Mouse (Mus musculus): ENCODE results near the gene Myoz1. TPM values are rescaled to one million over a fixed set of nuclear protein-coding genes. Genes with fewer than 3 reads are reported as not detected.
A peak's percentile ranks its signal among the peaks of the same experiment; 100 is the strongest.

Myoz1 gene
- total and polyA plus RNA-seq, 2 experiments = 0.46 TPM; not detected in 1

DNA sequence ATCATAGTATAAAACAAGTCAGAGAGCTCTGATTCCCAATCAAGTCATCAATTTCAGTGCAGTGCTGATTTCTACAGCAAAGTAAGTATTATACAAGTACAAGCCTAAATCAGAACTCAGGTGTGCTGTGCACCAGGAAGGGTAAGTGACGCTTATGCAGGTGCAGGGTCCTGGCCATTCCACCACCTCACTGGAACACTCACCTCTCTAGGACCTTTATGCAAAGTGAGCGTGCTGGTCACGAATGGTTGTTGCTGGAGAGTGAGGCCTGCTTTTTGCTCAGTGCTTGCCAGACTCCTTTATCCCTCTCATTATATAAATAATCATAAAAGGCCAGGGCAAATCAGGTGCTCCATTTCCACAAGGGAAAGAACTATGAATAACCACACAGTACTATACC lies 44.0 kb upstream of the Myoz1 start:
- Histone ChIP-seq H3K9ac (ENCODE audit: low read depth, low read length) (no peak overlapping the region), H3K79me2 (ENCODE audit: control insufficient read depth, insufficient read depth, low read length) (peaks cover 21% of the 10 kb centered on the region; the same call in 1 of the 2 replicates), H3K4me3 (ENCODE audit: insufficient read depth, low read depth, low read length) (no peak overlapping the region), H3K4me1 (ENCODE audit: control insufficient read depth, insufficient read depth, low read length) (peaks cover 5% of the 10 kb centered on the region), H3K27ac (replicated peaks; ENCODE audit: insufficient read depth, low read depth, low read length) (no peak overlapping the region), H3K27me3 (ENCODE audit: control insufficient read depth, insufficient read depth, low read length) (no peaks in the 10 kb centered on the region), H3K36me3 (ENCODE audit: control insufficient read depth, insufficient read depth, low read length) (peaks cover 17% of the 10 kb centered on the region; the same call in 1 of the 2 replicates)
- DNase-seq (ENCODE audit: extremely low read depth, low read depth, low spot score) = no peak
- TF ChIP-seq CTCF (IDR thresholded peaks at IDR 0.05; ENCODE audit: low read depth, low read length) (no peak), POLR2A (IDR thresholded peaks at IDR 0.05; ENCODE audit: extremely low read depth, insufficient read depth, low read length) (no peak)
- WGBS = 82% methylated on average over 3 of the region's 3 CpGs

- Histone ChIP-seq H3K4me1 (ENCODE audit: control insufficient read depth, insufficient read depth, low read length) (peaks cover 5% of the 10 kb centered on the region), H3K27ac (replicated peaks; ENCODE audit: insufficient read depth, low read depth, low read length) (no peak overlapping the region), H3K4me3 (ENCODE audit: insufficient read depth, low read depth, low read length) (no peak overlapping the region), H3K36me3 (ENCODE audit: control insufficient read depth, insufficient read depth, low read length) (peaks cover 22% of the 10 kb centered on the region; the same call in 1 of the 2 replicates), H3K79me2 (ENCODE audit: control insufficient read depth, insufficient read depth, low read length) (peaks cover 26% of the 10 kb centered on the region; the same call in 1 of the 2 replicates), H3K27me3 (ENCODE audit: control insufficient read depth, insufficient read depth, low read length) (no peaks in the 10 kb centered on the region), H3K9ac (ENCODE audit: low read depth, low read length) (no peak overlapping the region)
- no peak for TF ChIP-seq POLR2A (IDR thresholded peaks at IDR 0.05; ENCODE audit: extremely low read depth, insufficient read depth, low read length)
- TF ChIP-seq CTCF (IDR thresholded peaks at IDR 0.05; ENCODE audit: low read depth, low read length) = no peak
- WGBS = 67% methylated on average over 2 of the region's 2 CpGs
- DNase-seq (ENCODE audit: extremely low read depth, low read depth, low spot score) = no peak
Observed at GRCm38 (mm10) chr14:20698515-20698914, 42.2 kb upstream of the Myoz1 start.

DNA sequence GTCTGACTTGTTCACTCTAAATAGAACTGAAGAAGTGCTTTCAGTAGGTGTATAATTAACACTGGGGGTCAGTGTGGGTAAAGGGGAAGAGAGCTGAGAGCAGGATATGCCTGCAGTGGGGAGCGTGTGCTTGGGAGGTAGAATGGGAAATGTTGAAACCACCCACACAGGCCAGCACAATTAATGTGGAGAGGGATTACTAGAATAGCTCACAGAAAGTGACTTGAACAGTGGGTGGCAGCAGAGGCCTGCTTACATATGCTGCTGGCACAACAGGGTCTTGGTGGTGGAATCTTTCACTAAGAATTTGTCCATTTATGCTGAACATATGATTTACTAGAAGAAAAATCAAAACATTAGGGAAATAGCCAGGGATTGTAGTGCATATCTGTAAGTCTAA lies 40.6 kb upstream of the Myoz1 start:
- WGBS = 54% methylated on average over 1 of the region's 1 CpGs
- H3K27ac ChIP-seq (replicated peaks; ENCODE audit: insufficient read depth, low read depth, low read length) = no peak overlapping the region
- H3K79me2 ChIP-seq (ENCODE audit: control insufficient read depth, insufficient read depth, low read length) = peaks cover 26% of the 10 kb centered on the region; the same call in 1 of the 2 replicates
- no peaks in the 10 kb centered on the region for H3K27me3 ChIP-seq (ENCODE audit: control insufficient read depth, insufficient read depth, low read length)
- no peak overlapping the region for H3K4me3 ChIP-seq (ENCODE audit: insufficient read depth, low read depth, low read length)
- H3K36me3 ChIP-seq (ENCODE audit: control insufficient read depth, insufficient read depth, low read length) = peaks cover 36% of the 10 kb centered on the region
- DNase-seq (ENCODE audit: extremely low read depth, low read depth, low spot score) = no peak
- peak; percentile 22; the same call in 1 of the 2 replicates for TF ChIP-seq CTCF (IDR thresholded peaks at IDR 0.05; ENCODE audit: low read depth, low read length)
- no peak for TF ChIP-seq POLR2A (IDR thresholded peaks at IDR 0.05; ENCODE audit: extremely low read depth, insufficient read depth, low read length)
- no peak overlapping the region for H3K9ac ChIP-seq (ENCODE audit: low read depth, low read length)
- H3K4me1 ChIP-seq (ENCODE audit: control insufficient read depth, insufficient read depth, low read length) = peaks cover 5% of the 10 kb centered on the region

GRCm38 (mm10) chr14:20695761-20696520 lies 39.6 kb upstream of the Myoz1 start:
- H3K4me3 ChIP-seq (ENCODE audit: insufficient read depth, low read depth, low read length) = peak overlapping the region; percentile 69
- peaks cover 22% of the 10 kb centered on the region; the same call in 1 of the 2 replicates for H3K79me2 ChIP-seq (ENCODE audit: control insufficient read depth, insufficient read depth, low read length)
- peaks cover 2% of the 10 kb centered on the region for H3K4me1 ChIP-seq (ENCODE audit: control insufficient read depth, insufficient read depth, low read length)
- no peaks in the 10 kb centered on the region for H3K27me3 ChIP-seq (ENCODE audit: control insufficient read depth, insufficient read depth, low read length)
- H3K36me3 ChIP-seq (ENCODE audit: control insufficient read depth, insufficient read depth, low read length) = peaks cover 44% of the 10 kb centered on the region
- no peak for TF ChIP-seq CTCF (IDR thresholded peaks at IDR 0.05; ENCODE audit: low read depth, low read length)
- no peak for TF ChIP-seq POLR2A (IDR thresholded peaks at IDR 0.05; ENCODE audit: extremely low read depth, insufficient read depth, low read length)
- 66% methylated on average over 27 of the region's 27 CpGs for WGBS
- no peak overlapping the region for H3K27ac ChIP-seq (replicated peaks; ENCODE audit: insufficient read depth, low read depth, low read length)
- peak overlapping the region; percentile 23; the same call in 1 of the 2 replicates for H3K9ac ChIP-seq (ENCODE audit: low read depth, low read length)
- no peak for DNase-seq (ENCODE audit: extremely low read depth, low read depth, low spot score)

GRCm38 (mm10) chr14:20694884-20695760 lies 38.8 kb upstream of the Myoz1 start, which contains the start of gene Fut11:
Fut11 (plus strand) TSS chr14:20694968.
- no peaks in the 10 kb centered on the region for H3K27me3 ChIP-seq (ENCODE audit: control insufficient read depth, insufficient read depth, low read length)
- peak within 1 kb of the TSS; percentile 69 for H3K4me3 ChIP-seq (ENCODE audit: insufficient read depth, low read depth, low read length)
- no peak for TF ChIP-seq CTCF (IDR thresholded peaks at IDR 0.05; ENCODE audit: low read depth, low read length)
- peak; percentile 43; the same call in 1 of the 2 replicates for TF ChIP-seq POLR2A (IDR thresholded peaks at IDR 0.05; ENCODE audit: extremely low read depth, insufficient read depth, low read length)
- WGBS = 59% methylated on average over 111 of the region's 111 CpGs
- H3K36me3 ChIP-seq (ENCODE audit: control insufficient read depth, insufficient read depth, low read length) = peaks cover 49% of the 10 kb centered on the region
- H3K27ac ChIP-seq (replicated peaks; ENCODE audit: insufficient read depth, low read depth, low read length) = peak within 1 kb of the TSS; percentile 67
- H3K79me2 ChIP-seq (ENCODE audit: control insufficient read depth, insufficient read depth, low read length) = peaks cover 17% of the 10 kb centered on the region; the same call in 1 of the 2 replicates
- no peaks in the 10 kb centered on the region; the same call in none of the 2 replicates for H3K4me1 ChIP-seq (ENCODE audit: control insufficient read depth, insufficient read depth, low read length)
- no peak for DNase-seq (ENCODE audit: extremely low read depth, low read depth, low spot score)
- H3K9ac ChIP-seq (ENCODE audit: low read depth, low read length) = peak within 1 kb of the TSS; percentile 78
